Mouse (Mus musculus) bone marrow macrophage, adult 2 months (primary cell): ENCODE results near the gene Gm49486.

Experiments used
- CTCF ChIP-seq: IDR thresholded peaks from 2 replicates; pipeline ENCODE4 v1.5.1; 2012; ENCODE audit warnings: low read depth, mild to moderate bottlenecking, low read length, moderate library complexity
- POLR2A ChIP-seq: IDR thresholded peaks from 2 replicates; pipeline ENCODE4 v1.6.1; 2012; ENCODE audit warnings: mild to moderate bottlenecking, low read depth, low read length, borderline replicate concordance

- no peak for TF ChIP-seq POLR2A
- no peak for TF ChIP-seq CTCF
Measured at GRCm38 (mm10) chr15:79277728-79278127, 48.5 kb downstream of the Gm49486 start.
